Mouse (Mus musculus) myocyte (in vitro differentiated cells): ENCODE results near the gene Erg. TPM values are rescaled to one million over a fixed set of nuclear protein-coding genes. Genes with fewer than 3 reads are reported as not detected.

Source experiments
- H3K27me3 ChIP-seq: one replicate; pipeline ENCODE4 v1.6.1; 2011; ENCODE audit not compliant: control insufficient read depth, insufficient read depth, insufficient read length
- H3K36me3 ChIP-seq: one replicate; pipeline ENCODE4 v1.6.1; 2011; ENCODE audit not compliant: control insufficient read depth, insufficient read depth
- H3K4me2 ChIP-seq: one replicate; pipeline ENCODE4 v1.6.1; 2011; ENCODE audit warnings: low read depth, control low read depth
- H3K4me3 ChIP-seq: one replicate; pipeline ENCODE4 v1.5.1; 2011; ENCODE audit warnings: mild to moderate bottlenecking, control low read depth, moderate library complexity
- H3K79me2 ChIP-seq: one replicate; pipeline ENCODE4 v1.6.1; 2011; ENCODE audit not compliant: control insufficient read depth, insufficient read depth
- H3ac ChIP-seq: one replicate; pipeline ENCODE4 v1.6.1; 2011; ENCODE audit not compliant: control insufficient read depth, insufficient read length
- CEBPB ChIP-seq: IDR thresholded peaks from 2 replicates; pipeline ENCODE4 v1.6.1; 2011; ENCODE audit warnings: mild to moderate bottlenecking, moderate library complexity; ENCODE audit not compliant: poor library complexity, insufficient read depth, severe bottlenecking
- E2F4 ChIP-seq: IDR thresholded peaks from one replicate; pipeline ENCODE4 v1.6.1; 2011; ENCODE audit warnings: mild to moderate bottlenecking, control low read depth, moderate library complexity; ENCODE audit not compliant: insufficient read depth
- MAX ChIP-seq: IDR thresholded peaks from one replicate; pipeline ENCODE4 v1.6.1; 2011; ENCODE audit warnings: low read depth, mild to moderate bottlenecking, control low read depth
- MYOD1 ChIP-seq, 3 experiments: IDR thresholded peaks; one replicate each; pipeline ENCODE4 v1.6.1; 2011; ENCODE audit warnings: control low read depth in 2 of 3, low read depth in 2 of 3, mild to moderate bottlenecking in 2 of 3, moderate library complexity in 1 of 3; ENCODE audit not compliant: insufficient read length in 2 of 3, control insufficient read depth in 1 of 3
- MYOG ChIP-seq, 3 experiments: IDR thresholded peaks; one replicate each; pipeline ENCODE4 v1.6.1; 2011; ENCODE audit warnings: control low read depth in 2 of 3, low read depth in 2 of 3, mild to moderate bottlenecking in 2 of 3; ENCODE audit not compliant: insufficient read length in 2 of 3, control insufficient read depth in 1 of 3, insufficient read depth in 1 of 3
- POLR2A ChIP-seq: IDR thresholded peaks from one replicate; pipeline ENCODE4 v1.6.1; 2011; ENCODE audit warnings: low read depth, mild to moderate bottlenecking, control low read depth, moderate library complexity; ENCODE audit not compliant: insufficient read length
- POLR2AphosphoS2 ChIP-seq: IDR thresholded peaks from one replicate; pipeline ENCODE4 v1.6.1; 2011; ENCODE audit warnings: low read depth, control low read depth; ENCODE audit not compliant: insufficient read length
- REST ChIP-seq: IDR thresholded peaks from one replicate; pipeline ENCODE4 v1.6.1; 2011; ENCODE audit warnings: mild to moderate bottlenecking, control low read depth, moderate library complexity; ENCODE audit not compliant: insufficient read depth, insufficient read length
- SRF ChIP-seq: IDR thresholded peaks from one replicate; pipeline ENCODE4 v1.6.1; 2011; ENCODE audit warnings: low read depth; ENCODE audit not compliant: control insufficient read depth, insufficient read length
- TCF12 ChIP-seq: IDR thresholded peaks from one replicate; pipeline ENCODE4 v1.6.1; 2011; ENCODE audit warnings: mild to moderate bottlenecking, control low read depth; ENCODE audit not compliant: poor library complexity, insufficient read depth, severe bottlenecking
- TCF3 ChIP-seq: IDR thresholded peaks from one replicate; pipeline ENCODE4 v1.6.1; 2011; ENCODE audit warnings: low read depth, control low read depth; ENCODE audit not compliant: insufficient read length
- USF1 ChIP-seq: IDR thresholded peaks from one replicate; pipeline ENCODE4 v1.6.1; 2011; ENCODE audit warnings: low read depth, mild to moderate bottlenecking, control low read depth, moderate library complexity
- polyA plus RNA-seq: library from polyadenylated mRNA; unstranded; fragments of >200 nt; fragmentation: generic; extraction: Trizol; gene quantifications from one replicate; pipeline ENCODE4 v1.2.1, GENCODE M21; 2012; ENCODE audit warnings: missing spikeins

Gene Erg
- polyA plus RNA-seq, 1 experiment: 0.04 TPM

DNA sequence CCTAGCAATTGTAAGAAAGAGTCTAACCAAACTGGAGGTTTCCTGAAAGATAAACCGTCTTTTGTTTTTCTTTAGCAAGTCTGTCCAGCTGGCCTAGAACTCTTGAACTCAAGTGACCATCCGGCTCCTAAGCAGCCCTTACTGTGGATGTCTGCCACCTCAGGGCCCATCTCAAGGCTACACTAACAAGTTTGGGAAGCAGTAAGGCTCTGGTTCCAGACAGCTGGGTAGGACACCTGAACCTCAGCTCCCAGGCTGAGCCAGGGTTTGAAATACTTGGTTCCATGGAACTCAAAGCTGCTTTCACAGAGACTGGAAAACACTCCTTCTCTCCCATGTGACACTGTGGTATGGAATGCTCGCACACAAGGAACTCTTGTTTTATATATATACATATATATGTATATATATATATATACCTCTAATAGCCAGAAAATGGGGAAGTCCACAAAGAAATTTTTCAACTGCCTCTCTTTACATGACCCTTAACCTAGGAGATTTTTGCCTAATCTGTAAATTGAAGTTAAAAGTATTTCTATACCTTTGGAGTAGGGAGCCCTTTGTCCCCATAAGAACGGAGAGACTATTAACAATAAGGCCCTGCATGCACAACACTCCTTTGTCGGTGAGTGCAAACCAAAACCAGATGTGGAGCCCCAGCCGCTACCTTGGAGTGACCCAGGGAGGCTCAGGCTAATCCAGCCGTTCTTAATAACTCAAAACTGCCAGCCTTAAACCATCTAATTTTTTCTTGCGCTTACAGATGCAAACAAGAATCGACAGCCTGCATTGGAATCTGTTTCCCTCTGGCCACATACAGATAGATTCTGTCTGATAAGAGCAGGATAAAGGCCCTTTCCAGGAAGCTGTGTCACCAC, 116.9 kb downstream of the Erg start:
- Histone ChIP-seq H3K36me3 (no peaks in the 10 kb centered on the region), H3K4me3 (no peak overlapping the region), H3K27me3 (peaks cover 16% of the 10 kb centered on the region), H3K79me2 (no peaks in the 10 kb centered on the region), H3ac (no peak overlapping the region), H3K4me2 (no peak overlapping the region)
- no peak for TF ChIP-seq E2F4
- no peak for TF ChIP-seq POLR2A
- TF ChIP-seq CEBPB: no peak
- no peak for TF ChIP-seq MAX
- TF ChIP-seq MYOD1 (IDR thresholded peaks at IDR 0.05; ENCODE audit: control insufficient read depth in 1 of 3, insufficient read length in 2 of 3, low read depth in 2 of 3): no peak
- no peak for TF ChIP-seq POLR2AphosphoS2
- TF ChIP-seq TCF3: no peak
- no peak for TF ChIP-seq MYOG (IDR thresholded peaks at IDR 0.05; ENCODE audit: control insufficient read depth in 1 of 3, insufficient read depth in 1 of 3, insufficient read length in 2 of 3, low read depth in 2 of 3)
- TF ChIP-seq REST: no peak
- TF ChIP-seq USF1: no peak
- no peak for TF ChIP-seq TCF12
- no peak for TF ChIP-seq SRF

DNA sequence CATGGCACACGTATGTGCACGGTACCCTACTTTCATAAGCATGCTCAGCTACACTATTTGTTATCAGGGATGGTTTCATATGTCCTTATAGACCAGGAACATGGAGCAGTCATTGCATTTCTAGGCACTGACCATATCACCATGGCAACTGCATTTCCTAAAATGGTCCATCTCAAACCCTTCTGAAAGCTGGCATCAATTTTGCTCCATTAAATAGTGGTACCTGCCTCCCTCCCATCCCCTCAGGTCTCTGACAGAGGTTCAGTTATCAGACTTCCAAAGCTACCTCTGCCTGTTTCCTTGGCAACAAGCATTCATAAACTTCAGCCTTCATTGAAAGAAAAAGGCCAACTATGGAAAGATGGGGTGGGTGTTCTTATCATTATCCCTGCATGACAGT, 118.5 kb downstream of the Erg start:
- Histone ChIP-seq H3K79me2 (no peaks in the 10 kb centered on the region), H3K4me3 (no peak overlapping the region), H3ac (no peak overlapping the region), H3K4me2 (no peak overlapping the region), H3K36me3 (no peaks in the 10 kb centered on the region), H3K27me3 (peaks cover 16% of the 10 kb centered on the region)
- TF ChIP-seq CEBPB (no peak), POLR2AphosphoS2 (no peak), MYOD1 (IDR thresholded peaks at IDR 0.05; ENCODE audit: control insufficient read depth in 1 of 3, insufficient read length in 2 of 3, low read depth in 2 of 3) (no peak), SRF (no peak), REST (no peak), USF1 (no peak), MAX (no peak)

DNA sequence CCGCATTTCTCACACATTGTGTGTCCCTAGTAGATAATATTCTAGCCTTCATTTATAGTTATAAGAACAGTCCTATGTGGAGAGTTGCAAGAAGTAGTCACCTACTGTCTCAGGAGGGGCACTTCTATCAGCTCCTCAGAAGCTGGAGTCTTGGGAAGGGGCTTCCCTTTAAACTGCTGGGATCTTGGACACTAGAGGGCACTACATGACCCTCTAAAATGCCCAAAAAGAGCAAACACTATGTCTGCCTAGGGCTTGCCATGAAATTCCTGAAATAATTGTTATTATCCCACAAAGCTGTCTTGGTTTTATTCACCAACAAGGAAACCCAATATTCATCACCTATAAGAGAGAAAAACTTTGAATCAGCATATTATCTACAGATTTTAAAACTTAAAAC, 119.8 kb downstream of the Erg start:
- Histone ChIP-seq H3K27me3 (peaks cover 22% of the 10 kb centered on the region), H3K4me3 (no peak overlapping the region), H3K36me3 (no peaks in the 10 kb centered on the region), H3K4me2 (no peak overlapping the region), H3ac (no peak overlapping the region), H3K79me2 (no peaks in the 10 kb centered on the region)
- no peak for TF ChIP-seq TCF12
- no peak for TF ChIP-seq CEBPB
- TF ChIP-seq POLR2AphosphoS2: no peak
- TF ChIP-seq TCF3: no peak
- TF ChIP-seq REST: no peak
- TF ChIP-seq USF1: no peak
- no peak for TF ChIP-seq SRF
- TF ChIP-seq E2F4: no peak
- no peak for TF ChIP-seq MYOG (IDR thresholded peaks at IDR 0.05; ENCODE audit: control insufficient read depth in 1 of 3, insufficient read depth in 1 of 3, insufficient read length in 2 of 3, low read depth in 2 of 3)
- TF ChIP-seq MYOD1 (IDR thresholded peaks at IDR 0.05; ENCODE audit: control insufficient read depth in 1 of 3, insufficient read length in 2 of 3, low read depth in 2 of 3): no peak
- TF ChIP-seq MAX: no peak
- no peak for TF ChIP-seq POLR2A

DNA sequence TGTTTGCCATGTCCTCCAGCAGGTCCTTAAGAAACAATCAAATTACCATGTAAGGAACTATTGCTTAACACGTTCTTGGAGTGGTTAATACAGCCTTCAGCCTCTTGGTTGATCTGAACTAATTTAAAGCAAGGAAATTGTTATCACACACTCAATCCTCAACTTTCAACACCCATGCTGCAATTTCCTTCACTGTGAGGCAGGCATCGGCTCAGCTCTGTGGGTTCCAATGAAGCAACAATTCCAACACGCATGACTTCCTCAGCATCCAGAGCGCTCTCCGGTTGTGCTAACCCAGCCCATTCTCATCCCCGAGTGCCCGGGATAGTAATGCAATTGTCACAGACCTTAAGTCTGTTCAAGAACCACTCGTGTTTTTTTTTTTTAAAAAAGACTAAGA, 121.8 kb downstream of the Erg start:
- H3K27me3 ChIP-seq: peaks cover 34% of the 10 kb centered on the region
- no peaks in the 10 kb centered on the region for H3K36me3 ChIP-seq
- H3ac ChIP-seq: no peak overlapping the region
- H3K4me3 ChIP-seq: no peak overlapping the region
- TF ChIP-seq E2F4 (no peak), REST (no peak), POLR2AphosphoS2 (no peak), MAX (no peak), MYOG (IDR thresholded peaks at IDR 0.05; ENCODE audit: control insufficient read depth in 1 of 3, insufficient read depth in 1 of 3, insufficient read length in 2 of 3, low read depth in 2 of 3) (no peak), CEBPB (no peak), MYOD1 (IDR thresholded peaks at IDR 0.05; ENCODE audit: control insufficient read depth in 1 of 3, insufficient read length in 2 of 3, low read depth in 2 of 3) (no peak), TCF12 (no peak), TCF3 (no peak), USF1 (no peak), SRF (no peak)
- no peaks in the 10 kb centered on the region for H3K79me2 ChIP-seq
- H3K4me2 ChIP-seq: no peak overlapping the region
